Mouse (Mus musculus): ENCODE measurements around the gene Pum2.

DNA sequence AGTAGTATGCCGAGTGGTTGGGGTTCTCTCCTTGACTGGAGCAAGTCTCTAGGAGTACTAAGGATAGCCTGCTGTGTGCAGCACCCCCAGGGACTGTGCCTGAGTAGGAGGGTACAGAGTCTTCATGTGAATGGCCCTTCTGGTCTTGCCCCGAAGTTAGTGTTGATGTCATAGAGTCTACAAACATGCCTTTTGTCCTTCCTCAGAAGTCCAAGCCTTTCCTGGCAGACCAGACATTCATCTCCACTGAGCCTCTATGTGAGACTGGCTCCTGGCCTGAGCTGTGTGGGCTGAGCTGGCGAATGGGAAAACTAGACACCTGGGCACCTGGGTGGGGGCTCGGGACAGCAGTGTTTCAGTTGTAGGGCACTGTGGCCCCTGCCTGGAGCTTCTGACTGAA lies 105.9 kb downstream of the Pum2 start:
- TF ChIP-seq CTCF (IDR thresholded peaks at IDR 0.05; ENCODE audit: insufficient read depth, low read depth, low read length) (no peak), POLR2A (IDR thresholded peaks at IDR 0.05; ENCODE audit: insufficient read depth, low read depth, low read length) (no peak)
